Mouse (Mus musculus) megakaryocyte-erythroid progenitor cell, adult 5-6 weeks (primary cell): ENCODE measurements around the gene Pard6b. TPM values are rescaled to one million over a fixed set of nuclear protein-coding genes. Genes with fewer than 3 reads are reported as not detected.
"Not testable (repeated sequence)": the region's sequence is repeated elsewhere in the genome, so short reads cannot be mapped to it uniquely, and the experiment has no call there.

Experiments
- ATAC-seq: replicated peaks from 2 replicates; pipeline ENCODE4 v1.8.0; 2016; ENCODE audit warnings: mild to moderate bottlenecking, inconsistent platforms; ENCODE audit not compliant: severe bottlenecking, poor library complexity, low FRiP score, low TSS enrichment
- total RNA-seq, 2 experiments: library from RNA; stranded (forward) in 1 of 2; stranded (reverse) in 1 of 2; fragments of 200-1000, 215-1000 nt in 1 of 2; fragments of >200 nt in 1 of 2; fragmentation: Nextera tagmentation in 1 of 2; gene quantifications; 2 replicates each; pipeline ENCODE4 v1.2.3; 2014 to 2017

The Pard6b gene
- 0.48 and 1.1 TPM in 2 replicates for total RNA-seq (2014; fragmentation: Nextera tagmentation)
- 1.6 and 3.8 TPM in 2 replicates for total RNA-seq (2017)

- peak; percentile 90 for ATAC-seq
These were observed at the start of gene Pard6b for GRCm38 (mm10) chr2:168080431-168081246. Gene Pard6b (plus strand): TSS chr2:168081004.

- ATAC-seq = 0 out of 2 replicates have a peak, but pooled peaks have one; percentile 19
These were observed 49.0 kb upstream of the Pard6b start for GRCm38 (mm10) chr2:168031842-168032241.

DNA sequence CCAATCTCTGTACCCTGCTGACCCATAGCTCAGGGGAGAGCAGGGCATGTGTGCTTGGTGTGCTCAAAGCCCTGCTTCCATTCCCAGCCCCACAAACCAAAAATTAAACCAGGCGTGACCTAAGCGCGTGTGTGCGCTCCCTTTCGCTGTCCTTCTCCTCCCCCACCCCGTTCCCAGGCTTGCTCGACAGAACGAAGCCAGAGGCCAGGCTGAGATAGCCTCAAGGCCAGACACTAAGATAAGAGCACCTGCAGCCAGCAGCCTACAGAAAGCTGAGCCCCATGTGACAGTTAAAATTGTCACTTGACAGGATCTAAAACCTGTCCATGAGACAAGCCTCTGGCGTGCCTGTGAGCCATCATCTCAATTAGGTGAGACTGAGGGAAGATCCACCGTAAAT, 46.9 kb upstream of the Pard6b start:
- peak; percentile 78 for ATAC-seq

- no peak for ATAC-seq
These were observed 44.9 kb upstream of the Pard6b start for GRCm38 (mm10) chr2:168035907-168036306.

DNA sequence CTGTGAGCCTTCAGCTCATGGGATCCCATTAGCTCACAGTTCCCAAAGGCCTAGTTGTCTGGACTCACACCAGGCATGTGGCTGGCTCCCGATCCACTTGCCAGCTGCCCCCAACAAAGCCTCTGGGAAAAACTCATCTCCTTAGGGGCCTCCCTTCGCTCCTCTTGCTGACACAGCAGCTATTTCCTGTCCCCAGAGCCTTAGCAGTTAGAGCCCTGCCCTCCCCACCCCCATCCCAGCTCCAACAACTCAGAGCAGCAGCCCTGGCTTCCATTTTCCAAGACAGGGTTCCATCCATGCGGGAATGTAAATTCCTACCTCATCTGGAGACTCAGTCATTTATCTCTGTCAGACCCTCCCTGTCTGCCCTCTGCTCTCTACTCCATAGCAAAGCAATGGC, 43.7 kb upstream of the Pard6b start:
- no peak for ATAC-seq

GRCm38 (mm10) chr2:168040751-168041150, 40.1 kb upstream of the Pard6b start:
- no peak for ATAC-seq

GRCm38 (mm10) chr2:168042019-168042418, 38.8 kb upstream of the Pard6b start:
- ATAC-seq = no peak

- no peak for ATAC-seq
These were observed 36.0 kb upstream of the Pard6b start for GRCm38 (mm10) chr2:168044681-168045287.

DNA sequence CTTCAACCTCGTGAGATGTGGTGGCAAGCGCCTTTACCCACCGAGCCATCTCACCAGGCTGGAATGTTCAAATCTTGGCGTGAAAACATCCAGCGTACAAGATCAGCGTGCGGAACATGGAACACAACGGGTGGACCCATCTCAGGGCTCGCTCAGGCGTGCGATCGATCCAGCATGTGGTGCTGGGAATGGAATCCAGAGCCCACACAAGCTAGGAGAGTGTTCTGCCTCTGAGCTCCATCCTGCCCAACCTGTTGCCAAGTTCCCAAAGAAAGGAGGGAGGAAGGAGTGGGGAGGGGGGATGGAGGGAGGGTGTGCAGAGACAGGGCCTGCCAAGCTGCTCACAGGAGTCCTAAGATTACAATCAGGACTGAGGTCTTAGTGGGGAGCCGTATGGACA, 35.4 kb upstream of the Pard6b start:
- ATAC-seq = no peak

DNA sequence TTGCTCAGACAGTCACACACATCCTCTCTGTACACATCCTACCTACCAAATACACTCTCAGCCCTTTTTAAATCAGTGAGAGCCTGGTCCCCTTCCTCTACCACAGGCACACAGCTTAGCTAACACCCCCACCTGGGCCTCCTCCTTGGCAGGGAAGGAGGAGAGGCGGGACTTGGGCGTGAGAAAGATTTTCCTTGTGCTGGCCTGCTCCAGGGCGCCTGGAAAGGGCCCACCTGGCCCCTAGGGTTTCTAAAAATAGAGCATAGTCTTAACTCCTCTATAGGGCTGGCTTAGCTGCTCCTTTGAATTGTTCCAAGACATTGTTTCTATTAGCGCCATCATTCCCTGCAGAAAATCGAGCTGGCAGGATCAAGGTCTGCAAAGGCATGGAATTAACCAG, 35.0 kb upstream of the Pard6b start:
- ATAC-seq = no peak

DNA sequence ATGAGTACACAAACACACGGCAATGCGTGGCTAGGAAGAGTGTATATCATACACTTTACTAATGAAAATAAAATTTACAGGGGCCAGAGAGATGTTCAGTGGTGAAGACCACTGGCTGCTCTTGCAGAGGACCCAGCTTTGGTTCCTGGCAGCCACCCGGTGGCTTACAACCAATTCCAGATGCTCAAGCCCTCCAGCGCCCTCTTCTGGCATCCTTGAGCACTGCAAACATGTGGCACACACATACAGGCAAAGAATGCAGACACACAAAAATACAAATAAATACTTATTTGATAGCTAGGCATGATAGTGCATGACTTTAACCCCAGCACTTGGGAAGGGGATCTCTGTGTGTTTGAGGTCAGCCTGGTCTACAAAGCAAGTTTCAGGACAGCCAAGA, 34.3 kb upstream of the Pard6b start:
- ATAC-seq = no peak

GRCm38 (mm10) chr2:168049002-168049635, 31.7 kb upstream of the Pard6b start:
- ATAC-seq = no peak

- peak; percentile 42 for ATAC-seq
These were observed 30.5 kb upstream of the Pard6b start for GRCm38 (mm10) chr2:168050000-168050942.

DNA sequence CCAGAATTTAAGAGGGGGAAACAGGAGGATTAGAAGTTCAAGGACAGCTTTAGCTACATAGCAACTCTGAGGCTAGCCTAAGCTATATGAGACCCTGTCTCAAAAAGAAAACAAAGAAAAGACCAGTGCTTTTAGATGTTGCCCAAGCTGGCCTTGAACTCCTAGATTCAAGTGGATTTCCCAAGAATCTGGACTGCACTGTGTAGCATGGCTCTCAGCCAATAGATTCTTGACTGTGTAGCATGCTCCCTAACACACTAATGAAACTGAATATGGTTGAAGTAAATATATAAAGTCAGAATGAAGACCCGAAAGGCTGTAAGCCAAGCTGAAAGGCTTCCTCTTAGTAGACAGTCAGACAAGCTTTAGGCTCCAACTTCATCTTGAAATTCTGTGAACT, 28.6 kb upstream of the Pard6b start:
- ATAC-seq = no peak

GRCm38 (mm10) chr2:168052689-168053088, 28.1 kb upstream of the Pard6b start:
- no peak for ATAC-seq

- no peak for ATAC-seq
These were observed 26.7 kb upstream of the Pard6b start for GRCm38 (mm10) chr2:168054142-168054541.

GRCm38 (mm10) chr2:168055910-168056665, 24.7 kb upstream of the Pard6b start:
- ATAC-seq = no peak

DNA sequence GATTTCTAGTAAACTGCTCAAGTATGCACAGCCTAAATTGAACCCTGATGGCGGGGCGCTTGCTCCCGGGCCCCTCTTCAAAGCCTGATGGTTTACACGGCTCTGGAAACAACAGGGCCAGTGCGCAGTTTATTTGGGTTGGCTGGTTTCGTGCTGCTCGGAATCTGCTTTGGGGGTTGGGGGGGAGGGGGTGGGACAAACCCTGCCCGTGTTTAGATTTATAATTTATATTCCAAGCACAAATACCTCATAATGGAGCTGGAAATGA, 24.2 kb upstream of the Pard6b start:
- no peak for ATAC-seq

- ATAC-seq = not testable (repeated sequence)
These were observed 22.9 kb upstream of the Pard6b start for GRCm38 (mm10) chr2:168057876-168058275.
